Mouse (Mus musculus) hindbrain, postnatal 0 days (tissue): ENCODE measurements around the gene Fam151a. TPM values are rescaled to one million over a fixed set of nuclear protein-coding genes. Genes with fewer than 3 reads are reported as not detected.
A peak's percentile ranks its signal among the peaks of the same experiment; 100 is the strongest.

Experiments used
- ATAC-seq: fragments of 200-750 bp; cut with Nextera tagmentation; 2 replicates; pipeline ENCODE4 v1.8.0; 2017; ENCODE audit warnings: mild to moderate bottlenecking, moderate TSS enrichment, moderate library complexity
- DNase-seq: peaks from one replicate; pipeline ENCODE4 v3.0.0-alpha.2; 2015; ENCODE audit warnings: low spot score
- H3K27ac ChIP-seq: fragments of 300-500 bp; sonication (generic); 2 replicates; pipeline ENCODE4 v1.5.1; 2014; ENCODE audit warnings: mild to moderate bottlenecking
- H3K27me3 ChIP-seq: fragments of 300-500 bp; sonication (generic); 2 replicates; pipeline ENCODE4 v1.6.1; 2014; ENCODE audit warnings: low read length, mixed read lengths; ENCODE audit not compliant: insufficient read depth
- H3K36me3 ChIP-seq: fragments of 300-500 bp; sonication (generic); 2 replicates; pipeline ENCODE4 v1.6.1; 2014; ENCODE audit warnings: low read length, mixed read lengths; ENCODE audit not compliant: insufficient read depth
- H3K4me1 ChIP-seq: fragments of 300-500 bp; sonication (generic); 2 replicates; pipeline ENCODE4 v1.6.1; 2014; ENCODE audit warnings: antibody characterized with exemption, low read length, mixed read lengths; ENCODE audit not compliant: insufficient read depth
- H3K4me2 ChIP-seq: fragments of 300-500 bp; sonication (generic); 2 replicates; pipeline ENCODE4 v1.6.1; 2014; ENCODE audit warnings: low read depth, mild to moderate bottlenecking, low read length, moderate library complexity, mixed read lengths
- H3K4me3 ChIP-seq: fragments of 300-500 bp; sonication (generic); 2 replicates; pipeline ENCODE4 v1.5.1; 2014; ENCODE audit warnings: low read length
- H3K9ac ChIP-seq: fragments of 300-500 bp; sonication (generic); replicated peaks from 2 replicates; pipeline ENCODE4 v1.6.1; 2014; ENCODE audit warnings: mild to moderate bottlenecking, low read length, moderate library complexity, mixed read lengths
- H3K9me3 ChIP-seq: fragments of 300-500 bp; sonication (generic); 2 replicates; pipeline ENCODE4 v1.6.1; 2016; ENCODE audit warnings: low read length, mixed read lengths
- CTCF ChIP-seq: IDR thresholded peaks from 2 replicates; pipeline ENCODE4 v1.5.1; 2016; ENCODE audit warnings: antibody characterized with exemption, control low read depth, low read depth
- WGBS: fragments of 180-500 bp; shearing (Covaris S2); extraction: QIAGEN DNeasy Blood & Tissue Kit; methylation state at CpG from one replicate; pipeline ENCODE4 v1.1.7; 2014; 5-methylcytosine and 5-hydroxymethylcytosine counted together
- polyA plus RNA-seq: library from polyadenylated mRNA; unstranded; fragments of >200 nt; fragmentation: Nextera tagmentation; extraction: Ambion mirVana; gene quantifications from 2 replicates; pipeline ENCODE4 v1.2.1, GENCODE M21; 2015
- total RNA-seq: library from RNA; depleted of rRNA; stranded (reverse); fragments of >200 nt; gene quantifications from 2 replicates; pipeline ENCODE4 v1.2.3, GENCODE M21; 2014

Fam151a gene
- total and polyA plus RNA-seq, 2 experiments from 2014 or later, result not detected

DNA sequence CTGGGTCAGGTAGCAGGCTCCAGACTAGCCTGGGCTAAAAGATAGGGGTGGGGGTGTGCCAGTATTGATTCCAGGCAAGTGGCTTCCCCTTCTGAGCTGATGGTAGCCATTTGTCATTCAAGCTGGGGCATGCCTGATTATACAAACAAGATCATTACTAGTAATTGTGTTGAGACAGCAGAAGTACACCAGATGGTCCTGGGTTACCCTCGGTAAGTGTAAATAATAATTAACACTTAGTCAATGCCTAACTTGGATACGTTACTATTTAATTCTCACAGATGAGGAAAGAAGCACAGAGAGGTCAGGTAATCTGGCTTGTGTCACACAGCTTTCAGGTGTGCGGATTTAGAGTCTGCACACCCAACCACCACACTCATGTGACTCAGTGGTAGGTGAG lies 4.2 kb downstream of the Fam151a start:
- Histone ChIP-seq H3K4me2 (no peak overlapping the region), H3K27me3 (no peaks in the 10 kb centered on the region), H3K4me3 (no peak overlapping the region), H3K9me3 (no peaks in the 10 kb centered on the region), H3K4me1 (no peaks in the 10 kb centered on the region), H3K9ac (no peak overlapping the region), H3K36me3 (no peaks in the 10 kb centered on the region), H3K27ac (no peak overlapping the region)
- WGBS, result 70% methylated on average over 3 of the region's 3 CpGs
- ATAC-seq (no peak), DNase-seq (no peak)
- TF ChIP-seq CTCF, result no peak

DNA sequence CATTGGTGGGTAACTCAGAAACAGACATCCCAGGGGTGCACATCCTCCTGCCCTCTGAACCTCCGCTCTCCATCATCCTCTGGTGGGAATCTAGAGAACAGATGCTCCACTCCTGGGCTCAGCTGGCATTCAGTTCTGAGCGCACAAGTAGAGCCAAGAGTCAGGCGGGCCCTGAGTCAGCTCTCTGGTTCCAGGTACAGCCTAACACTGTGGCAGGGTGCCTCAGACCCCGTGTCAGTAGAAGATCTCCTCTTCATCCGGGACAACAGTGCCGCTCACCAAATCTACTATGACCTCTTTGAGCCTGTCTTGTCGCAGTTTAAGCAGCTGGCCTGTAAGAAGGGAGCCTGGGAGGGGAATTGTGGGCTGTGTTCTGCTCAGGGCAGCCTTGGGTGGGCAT lies 12.2 kb downstream of the Fam151a start:
- ATAC-seq, result no peak
- no peak for TF ChIP-seq CTCF
- WGBS, result 79% methylated on average over 7 of the region's 7 CpGs

DNA sequence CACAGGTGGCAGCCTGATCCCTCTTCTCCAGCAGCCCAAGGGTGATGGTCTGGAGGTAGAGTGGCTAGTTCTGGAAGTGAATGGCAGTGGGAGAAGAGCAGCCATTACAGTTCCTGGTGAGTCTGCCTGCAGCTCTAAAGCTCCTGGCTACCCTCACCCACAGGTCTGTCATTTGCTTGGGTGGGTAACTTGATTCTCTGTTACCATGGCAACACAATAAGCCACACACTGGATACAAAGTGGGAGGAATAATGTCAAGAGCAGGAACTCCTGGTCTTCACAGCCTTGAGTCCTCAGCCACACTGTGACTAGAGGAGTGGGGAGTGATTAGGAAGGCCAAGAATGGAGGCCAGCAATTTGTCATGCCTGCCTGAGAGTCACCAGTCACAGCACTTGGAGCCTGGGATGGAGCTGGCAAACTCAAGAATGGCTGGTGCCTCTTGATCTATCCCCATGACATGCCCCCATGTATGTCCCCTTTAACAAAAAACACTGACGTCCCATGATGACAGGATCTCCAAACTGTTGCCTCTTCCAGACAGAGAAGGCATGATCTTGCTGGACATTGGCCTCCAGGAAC lies 13.4 kb downstream of the Fam151a start:
- WGBS, result 60% methylated on average over 1 of the region's 1 CpGs
- TF ChIP-seq CTCF, result no peak
- no peak for ATAC-seq
- Histone ChIP-seq H3K9me3 (no peaks in the 10 kb centered on the region), H3K4me1 (0 out of 2 replicates have a peak, but pooled peaks cover 7% of the 10 kb centered on the region), H3K27me3 (no peaks in the 10 kb centered on the region), H3K4me3 (no peak overlapping the region), H3K27ac (no peak overlapping the region), H3K36me3 (no peaks in the 10 kb centered on the region), H3K9ac (no peak overlapping the region), H3K4me2 (no peak overlapping the region)
- peak; percentile 13 for DNase-seq

More for the DNA sequence above, 12.2 kb downstream of the Fam151a start:
- no peak overlapping the region for H3K9ac ChIP-seq
- 0 out of 2 replicates have a peak, but pooled peaks cover 7% of the 10 kb centered on the region for H3K4me1 ChIP-seq
- H3K9me3 ChIP-seq, result no peaks in the 10 kb centered on the region
- no peak overlapping the region for H3K4me3 ChIP-seq
- H3K4me2 ChIP-seq, result no peak overlapping the region
- no peaks in the 10 kb centered on the region for H3K27me3 ChIP-seq
- no peak overlapping the region for H3K27ac ChIP-seq
- DNase-seq, result no peak
- no peaks in the 10 kb centered on the region for H3K36me3 ChIP-seq

DNA sequence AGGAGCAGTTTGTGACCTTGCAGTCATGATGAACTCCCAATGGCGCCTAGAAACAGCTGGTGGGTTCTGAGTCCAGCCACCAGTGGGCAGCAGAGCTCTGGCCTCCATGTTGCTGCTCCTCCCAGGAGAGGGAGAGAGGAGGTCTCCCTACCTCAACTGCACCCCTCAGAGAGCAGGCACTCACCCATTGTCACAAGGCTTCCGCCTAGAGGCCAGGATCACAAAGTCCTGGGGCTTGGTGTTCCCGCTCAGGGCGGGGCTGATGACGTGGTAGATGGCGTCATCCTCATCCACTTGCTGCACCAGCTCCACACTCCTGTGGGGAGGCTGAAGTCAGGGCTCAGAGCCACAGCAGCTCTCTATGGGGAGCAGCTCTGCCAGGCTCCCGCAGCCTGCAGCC lies 16.0 kb downstream of the Fam151a start:
- Histone ChIP-seq H3K9me3 (no peaks in the 10 kb centered on the region), H3K4me1 (0 out of 2 replicates have a peak, but pooled peaks cover 7% of the 10 kb centered on the region), H3K4me2 (peak overlapping the region; percentile 36), H3K9ac (no peak overlapping the region), H3K27me3 (no peaks in the 10 kb centered on the region), H3K36me3 (no peaks in the 10 kb centered on the region), H3K27ac (peak overlapping the region; percentile 16; the same call in 1 of the 2 replicates), H3K4me3 (no peak overlapping the region)
- ATAC-seq (peak; percentile 94), DNase-seq (peak; percentile 79)
- peak; percentile 95 for TF ChIP-seq CTCF
- WGBS, result 2% methylated on average over 7 of the region's 7 CpGs

DNA sequence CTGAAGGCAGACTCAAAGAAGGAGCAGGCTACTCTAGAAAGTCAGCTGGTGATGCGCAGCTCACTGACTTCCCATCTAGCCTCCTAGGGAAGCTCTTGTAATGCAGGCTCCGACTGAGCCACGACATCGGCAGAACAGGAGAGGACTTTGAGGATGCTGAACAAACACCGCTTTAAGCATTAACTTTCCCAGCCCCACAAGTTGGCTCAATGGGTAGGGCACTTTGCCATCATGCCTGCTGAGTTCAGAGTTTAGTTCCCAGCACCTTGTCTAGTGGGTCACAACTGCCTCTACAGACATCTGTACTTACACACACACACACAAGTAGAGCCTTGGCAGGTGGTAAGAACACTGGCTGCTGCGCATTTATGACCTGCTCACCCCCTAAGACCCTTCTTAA lies 18.0 kb downstream of the Fam151a start:
- DNase-seq (no peak), ATAC-seq (no peak)
- Histone ChIP-seq H3K4me1 (0 out of 2 replicates have a peak, but pooled peaks cover 7% of the 10 kb centered on the region), H3K27ac (no peak overlapping the region), H3K9me3 (no peaks in the 10 kb centered on the region), H3K4me3 (no peak overlapping the region), H3K4me2 (no peak overlapping the region), H3K27me3 (no peaks in the 10 kb centered on the region), H3K9ac (no peak overlapping the region), H3K36me3 (no peaks in the 10 kb centered on the region)
- TF ChIP-seq CTCF, result no peak
- WGBS, result 86% methylated on average over 6 of the region's 6 CpGs

DNA sequence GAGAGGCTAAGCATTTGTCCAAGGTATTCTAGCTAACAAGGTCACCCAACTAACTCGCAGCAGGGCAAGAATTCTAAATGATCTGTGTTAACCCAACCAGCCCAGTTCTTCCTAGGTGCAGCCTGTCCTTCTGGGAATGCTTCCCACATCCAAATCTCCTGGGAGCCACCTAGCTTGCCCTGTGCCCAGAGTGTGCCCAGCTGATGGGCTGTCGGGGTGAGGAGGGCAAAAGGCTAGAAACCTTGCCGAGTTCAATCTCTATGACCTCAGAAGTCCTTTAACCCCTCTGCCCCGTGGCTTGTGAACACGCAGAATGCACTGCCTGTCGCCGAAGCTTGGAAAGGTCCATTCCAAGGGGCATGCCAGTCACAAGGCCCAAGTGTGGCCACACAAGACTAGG lies 30.5 kb downstream of the Fam151a start:
- no peak overlapping the region for H3K4me2 ChIP-seq
- H3K27me3 ChIP-seq, result no peaks in the 10 kb centered on the region
- no peak for TF ChIP-seq CTCF

DNA sequence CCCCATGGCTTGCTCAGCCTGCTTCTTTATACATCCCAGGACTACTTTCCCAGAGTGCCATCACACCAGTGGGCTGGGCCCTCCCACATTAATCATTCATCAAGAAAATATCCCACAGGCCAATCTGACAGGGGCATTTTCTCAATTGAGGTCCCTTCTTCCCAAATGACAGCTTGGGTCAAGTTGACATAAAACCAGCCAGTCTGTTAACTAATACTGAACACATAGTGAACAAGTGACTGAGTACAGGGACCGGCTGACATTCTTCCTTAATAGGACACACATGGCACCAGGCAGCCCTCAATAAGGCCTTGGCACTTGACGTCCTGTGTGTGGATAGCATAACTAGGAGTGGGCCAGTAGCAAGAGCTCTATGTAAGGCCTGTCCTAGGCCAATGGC lies 35.6 kb downstream of the Fam151a start:
- WGBS, result 67% methylated on average over 2 of the region's 2 CpGs
- no peak overlapping the region for H3K9ac ChIP-seq
- no peaks in the 10 kb centered on the region for H3K9me3 ChIP-seq
- no peaks in the 10 kb centered on the region for H3K36me3 ChIP-seq
- H3K27me3 ChIP-seq, result no peaks in the 10 kb centered on the region
- H3K4me1 ChIP-seq, result no peaks in the 10 kb centered on the region
- H3K27ac ChIP-seq, result no peak overlapping the region
- DNase-seq (no peak), ATAC-seq (no peak)
- no peak overlapping the region for H3K4me2 ChIP-seq
- TF ChIP-seq CTCF, result no peak
- no peak overlapping the region for H3K4me3 ChIP-seq

More for the DNA sequence above, 30.5 kb downstream of the Fam151a start:
- ATAC-seq (no peak), DNase-seq (no peak)
- no peak overlapping the region for H3K9ac ChIP-seq
- H3K9me3 ChIP-seq, result no peaks in the 10 kb centered on the region
- H3K27ac ChIP-seq, result no peak overlapping the region
- H3K4me3 ChIP-seq, result no peak overlapping the region
- WGBS, result 56% methylated on average over 7 of the region's 7 CpGs
- no peaks in the 10 kb centered on the region for H3K4me1 ChIP-seq
- H3K36me3 ChIP-seq, result no peaks in the 10 kb centered on the region
